Mouse (Mus musculus): ENCODE data around the gene Tmem229b. TPM values are rescaled to one million over a fixed set of nuclear protein-coding genes. Genes with fewer than 3 reads are reported as not detected.

Tmem229b gene
- polyA plus RNA-seq, 1 experiment, result 2.9 TPM

DNA sequence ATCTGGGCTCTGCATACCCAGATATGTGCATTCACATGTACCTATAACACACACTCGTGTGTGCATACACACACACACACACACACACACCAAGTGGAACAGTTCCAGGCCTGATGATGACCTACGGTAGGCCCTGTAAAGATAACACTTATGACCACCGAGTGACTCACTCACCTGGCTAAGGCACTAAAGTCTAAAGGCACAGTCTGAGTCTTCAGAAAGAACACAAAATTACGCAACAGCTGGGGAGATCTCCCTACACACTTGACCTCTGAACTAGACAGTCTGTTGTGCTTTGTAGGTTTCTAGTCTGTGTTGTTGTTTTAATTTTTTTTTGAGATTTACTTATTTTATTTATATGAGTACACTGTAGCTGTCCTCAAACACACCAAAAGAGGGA is 93.0 kb downstream of the Tmem229b start:
- H3K36me3 ChIP-seq (ENCODE audit: control insufficient read depth, insufficient read depth), result no peaks in the 10 kb centered on the region
- TF ChIP-seq CEBPB (IDR thresholded peaks at IDR 0.05; ENCODE audit: insufficient read depth, poor library complexity, severe bottlenecking) (peak; percentile 52; the same call in 1 of the 2 replicates), POLR2A (IDR thresholded peaks at IDR 0.05; ENCODE audit: insufficient read length, low read depth) (no peak)
- H3K4me2 ChIP-seq (ENCODE audit: low read depth), result no peak overlapping the region
- H3K27me3 ChIP-seq (ENCODE audit: control insufficient read depth, insufficient read depth, insufficient read length), result no peaks in the 10 kb centered on the region
- no peak overlapping the region for H3K4me3 ChIP-seq
- no peaks in the 10 kb centered on the region for H3K79me2 ChIP-seq (ENCODE audit: control insufficient read depth, insufficient read depth)
- H3ac ChIP-seq (ENCODE audit: control insufficient read depth, insufficient read length), result no peak overlapping the region

Other genes starting within 250 kb of the Tmem229b start
- gene Atp6v1d, start 146.0 kb downstream of the Tmem229b start, polyA plus RNA-seq (2012; fragmentation: generic; extraction: Trizol), result 68.7 TPM
- gene Eif2s1, start 145.8 kb downstream of the Tmem229b start, polyA plus RNA-seq (2012; fragmentation: generic; extraction: Trizol), result 45.6 TPM
- gene Plek2, start 100.7 kb downstream of the Tmem229b start, polyA plus RNA-seq (2012; fragmentation: generic; extraction: Trizol), result 0.55 TPM
- 3.5 TPM for gene Plekhh1, start 21.5 kb upstream of the Tmem229b start, polyA plus RNA-seq (2012; fragmentation: generic; extraction: Trizol)
- 3.3 TPM for gene Pigh, start 82.0 kb upstream of the Tmem229b start, polyA plus RNA-seq (2012; fragmentation: generic; extraction: Trizol)
- gene Arg2, start 123.2 kb upstream of the Tmem229b start, polyA plus RNA-seq (2012; fragmentation: generic; extraction: Trizol), result 0.04 TPM
- 85.5 TPM for gene Vti1b, start 165.0 kb upstream of the Tmem229b start, polyA plus RNA-seq (2012; fragmentation: generic; extraction: Trizol)
- gene Rdh11, start 184.7 kb upstream of the Tmem229b start, polyA plus RNA-seq (2012; fragmentation: generic; extraction: Trizol), result 19.5 TPM
- gene Rdh12, start 201.3 kb upstream of the Tmem229b start, polyA plus RNA-seq (2012; fragmentation: generic; extraction: Trizol), result 0.54 TPM